Mouse (Mus musculus): Measurements from ENCODE around the gene Fam120a.

Gene Fam120a

GRCm38 (mm10) chr13:48851719-48852118 lies 116.1 kb downstream of the Fam120a start:
- peak in 1 of 2 experiments; percentile 50 for DNase-seq

GRCm38 (mm10) chr13:48850771-48851170 lies 117.0 kb downstream of the Fam120a start:
- no peak for DNase-seq

GRCm38 (mm10) chr13:48850326-48850725 lies 117.5 kb downstream of the Fam120a start:
- no peak for DNase-seq

GRCm38 (mm10) chr13:48849155-48849554 lies 118.7 kb downstream of the Fam120a start:
- DNase-seq: peak; percentile 77 to 81

- DNase-seq: no peak
Observed at GRCm38 (mm10) chr13:48845308-48845707, 122.5 kb downstream of the Fam120a start.

- DNase-seq: no peak
Observed at GRCm38 (mm10) chr13:48843530-48843929, 124.3 kb downstream of the Fam120a start.

GRCm38 (mm10) chr13:48841905-48842592 lies 125.8 kb downstream of the Fam120a start:
- DNase-seq: no peak

GRCm38 (mm10) chr13:48838284-48838683 lies 129.5 kb downstream of the Fam120a start:
- DNase-seq: no peak

GRCm38 (mm10) chr13:48837537-48837936 lies 130.3 kb downstream of the Fam120a start:
- DNase-seq: no peak

- no peak for DNase-seq
Observed at GRCm38 (mm10) chr13:48830528-48831250, 137.1 kb downstream of the Fam120a start.

GRCm38 (mm10) chr13:48829780-48830179 lies 138.0 kb downstream of the Fam120a start:
- DNase-seq: no peak

Data from kidney, postnatal 25 days (tissue).